Mouse (Mus musculus) spleen, adult 2 months (tissue): ENCODE data around the gene Lrfn2.

Experiments used
- CTCF ChIP-seq: fragments of 200-500 bp; IDR thresholded peaks from 2 replicates; pipeline ENCODE4 v1.5.1; 2011; ENCODE audit warnings: mild to moderate bottlenecking, inconsistent platforms; ENCODE audit not compliant: insufficient read depth, insufficient read length, insufficient replicate concordance; ENCODE audit errors: extremely low read depth
- POLR2A ChIP-seq: fragments of 200-500 bp; IDR thresholded peaks from 2 replicates; pipeline ENCODE4 v1.6.1; 2011; ENCODE audit warnings: low read depth, low read length, inconsistent platforms

DNA sequence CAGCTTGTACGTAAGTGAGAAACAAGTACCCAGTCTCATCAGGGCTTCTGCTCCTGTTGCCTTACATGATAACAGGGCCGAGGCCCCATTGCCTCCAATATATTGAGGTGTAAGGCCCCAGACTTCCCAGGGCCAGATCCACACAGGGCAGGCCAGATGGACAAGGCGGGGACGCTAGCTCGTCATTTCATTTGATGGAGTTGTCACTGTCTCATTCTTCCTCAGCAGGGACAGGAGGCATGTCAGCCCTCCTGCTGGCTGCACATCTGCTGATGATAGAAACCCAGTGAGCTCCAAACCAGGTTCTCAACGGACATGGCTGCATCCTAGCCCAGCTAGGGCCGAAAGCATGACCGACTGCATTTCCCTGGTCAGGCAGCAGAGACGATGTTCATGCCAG is 14.1 kb downstream of the Lrfn2 start:
- TF ChIP-seq POLR2A, result no peak
- no peak for TF ChIP-seq CTCF
